Mouse (Mus musculus): ENCODE results near the gene Gm3371. TPM values are rescaled to one million over a fixed set of nuclear protein-coding genes. Genes with fewer than 3 reads are reported as not detected.
"Not testable (repeated sequence)": the region's sequence is repeated elsewhere in the genome, so short reads cannot be mapped to it uniquely, and the experiment has no call there.

The Gm3371 gene
- not detected for total RNA-seq (2021)
- long read RNA-seq, experiment 1, result 0 reads
- long read RNA-seq, experiment 2, result 0 reads

DNA sequence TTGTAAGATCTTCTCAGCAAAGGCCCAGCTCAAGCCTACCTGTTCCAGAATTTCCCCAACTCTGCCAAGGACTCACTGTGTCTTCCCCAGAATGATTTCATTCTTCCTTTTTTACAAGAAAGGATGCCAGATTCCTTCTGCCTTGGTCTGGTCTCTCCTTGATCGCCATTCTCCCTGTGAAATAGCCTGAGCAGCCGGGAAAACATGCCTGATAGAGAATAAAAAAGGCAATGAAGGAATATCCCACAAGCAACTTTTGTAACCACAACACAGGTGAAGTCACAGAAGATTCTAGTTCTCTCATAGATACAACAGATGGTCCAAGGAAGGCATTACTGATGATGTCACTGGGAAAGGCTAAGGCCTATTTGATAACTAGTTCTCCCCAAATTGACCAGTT, at the start of gene Gm3371:
Gm3371 (minus strand) TSS at position 101 of the 400 bp plus-strand sequence.
- DNase-seq (ENCODE audit: low spot score in 2 of 2), result not testable (repeated sequence)

DNA sequence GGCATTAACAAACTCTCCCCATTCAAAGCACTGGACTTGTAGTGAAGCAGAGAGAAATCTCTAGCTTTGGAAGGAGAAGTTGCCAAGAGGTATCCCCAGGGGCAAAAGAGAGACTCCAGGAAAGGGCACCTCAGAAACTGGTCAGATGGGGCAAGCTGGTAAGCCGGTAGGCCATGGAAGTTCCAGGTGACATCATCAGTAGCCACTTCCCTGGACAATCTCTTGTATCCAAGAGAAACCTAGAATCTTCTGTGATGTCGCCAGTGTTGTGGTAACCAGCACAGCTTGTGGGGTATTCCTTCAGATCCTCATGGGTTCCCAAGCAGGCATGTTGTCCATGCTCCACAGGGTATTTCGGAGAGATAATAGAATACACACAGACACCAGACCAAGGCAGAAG, 22.8 kb upstream of the Gm3371 start, which contains the start of gene Gm8232:
Gm8232 (plus strand) TSS at position 301 of the 400 bp plus-strand sequence.
- DNase-seq (ENCODE audit: low spot score in 2 of 2), result not testable (repeated sequence)

DNA sequence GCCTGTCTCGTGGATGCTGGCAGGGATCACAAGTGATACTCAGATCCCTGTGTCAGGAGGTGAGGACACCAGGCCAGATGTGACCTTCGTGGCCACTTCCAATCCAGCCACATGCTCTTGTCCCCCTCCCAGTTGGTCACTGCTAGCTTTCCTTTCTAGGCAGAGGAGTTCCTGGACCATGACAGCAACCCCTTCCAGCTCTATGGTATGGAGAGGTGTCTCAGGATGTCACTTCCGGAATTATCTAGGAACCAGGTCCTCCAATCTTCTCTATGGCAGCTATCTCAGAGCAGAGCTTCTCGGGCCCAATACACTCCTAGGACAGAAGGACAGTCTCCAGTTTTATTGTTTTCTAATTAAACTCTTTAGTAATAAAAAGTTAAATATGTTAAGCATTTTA, 26.3 kb downstream of the Gm3371 start:
- not testable (repeated sequence) for DNase-seq (ENCODE audit: low spot score in 2 of 2)

DNA sequence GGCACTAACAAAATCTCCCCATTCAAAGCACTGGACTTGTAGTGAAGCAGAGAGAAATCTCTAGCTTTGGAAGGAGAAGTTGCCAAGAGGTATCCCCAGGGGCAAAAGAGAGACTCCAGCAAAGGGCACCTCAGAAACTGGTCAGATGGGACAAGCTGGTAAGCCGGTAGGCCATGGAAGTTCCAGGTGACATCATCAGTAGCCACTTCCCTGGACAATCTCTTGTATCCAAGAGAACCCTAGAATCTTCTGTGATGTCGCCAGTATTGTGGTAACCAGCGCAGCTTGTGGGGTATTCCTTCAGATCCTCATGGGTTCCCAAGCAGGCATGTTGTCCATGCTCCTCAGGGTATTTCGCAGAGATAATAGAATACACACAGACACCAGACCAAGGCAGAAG, 45.4 kb downstream of the Gm3371 start, which contains the start of gene Gm8229:
Gm8229 (plus strand) TSS at position 301 of the 400 bp plus-strand sequence.
- DNase-seq (ENCODE audit: low spot score in 2 of 2), result not testable (repeated sequence)

DNA sequence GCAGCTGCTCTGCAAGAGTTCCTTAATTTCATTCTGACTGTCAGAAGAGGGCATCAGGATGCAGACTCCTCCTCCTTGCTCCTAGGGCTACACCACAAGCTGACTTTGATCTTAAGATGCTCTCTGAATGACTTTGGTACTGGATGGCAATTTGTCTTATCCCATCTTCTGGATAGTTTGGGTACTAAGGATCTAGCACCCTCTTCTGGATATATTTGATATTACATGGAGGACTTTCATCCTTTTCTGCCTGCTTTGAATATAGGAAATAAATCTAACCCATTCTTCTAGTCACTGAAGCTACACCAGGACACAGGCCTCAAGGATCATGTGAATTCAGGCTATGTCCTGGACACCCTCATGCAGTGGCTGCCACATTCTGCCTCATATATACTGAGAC, 48.2 kb downstream of the Gm3371 start:
- not testable (repeated sequence) for DNase-seq (ENCODE audit: low spot score in 2 of 2)

DNA sequence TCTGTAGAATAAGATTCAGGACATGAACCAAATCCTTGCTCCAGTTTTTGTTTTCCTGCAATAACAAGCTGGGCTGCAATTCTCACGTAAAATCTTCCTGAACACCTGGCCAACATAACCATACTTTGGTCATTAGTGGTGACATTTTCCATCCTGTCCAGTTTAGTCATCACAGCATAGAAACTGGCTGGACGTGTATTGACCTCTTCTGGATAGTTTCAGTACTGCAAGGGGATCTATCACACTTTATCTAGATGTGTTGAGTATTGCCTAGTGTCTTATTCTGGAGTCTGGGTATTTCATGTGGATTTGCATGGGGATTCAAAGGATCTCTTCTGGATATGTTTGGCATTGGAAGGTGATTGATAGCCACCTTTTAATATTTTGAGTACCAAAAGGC, 49.1 kb downstream of the Gm3371 start:
- not testable (repeated sequence) for DNase-seq (ENCODE audit: low spot score in 2 of 2)

Other genes with a start within 250 kb of the Gm3371 start
- gene Gm8212, start 213.0 kb downstream of the Gm3371 start, total RNA-seq (2021), result not detected
- gene 4930503E14Rik, start 197.4 kb downstream of the Gm3371 start, total RNA-seq (2021), result not detected
- not detected for gene Gm8220, start 125.1 kb downstream of the Gm3371 start, total RNA-seq (2021)
- not detected for gene Gm5930, start 72.1 kb downstream of the Gm3371 start, total RNA-seq (2021)
- not detected for gene Gm8229, start 45.3 kb downstream of the Gm3371 start, total RNA-seq (2021)
- not detected for gene Gm8232, start 22.9 kb upstream of the Gm3371 start, total RNA-seq (2021)
- not detected for gene BC061237, start 81.8 kb upstream of the Gm3371 start, total RNA-seq (2021)
- gene Gm17093, start 107.6 kb upstream of the Gm3371 start, total RNA-seq (2021), result not detected
- not detected for gene Gm8247, start 172.5 kb upstream of the Gm3371 start, total RNA-seq (2021)
- gene Gm5624, start 217.2 kb upstream of the Gm3371 start, total RNA-seq (2021), result not detected